Mouse (Mus musculus) embryonic fibroblast, embryonic 13.5 days (primary cell): ENCODE results near the gene Pbx3.

ENCODE experiments used
- CTCF ChIP-seq: IDR thresholded peaks from 2 replicates; pipeline ENCODE4 v1.5.1; 2011; ENCODE audit warnings: mild to moderate bottlenecking, control low read depth, low read length, moderate library complexity, borderline replicate concordance; ENCODE audit not compliant: insufficient read depth
- POLR2A ChIP-seq: IDR thresholded peaks from 2 replicates; pipeline ENCODE4 v1.6.1; 2011; ENCODE audit warnings: low read depth, mild to moderate bottlenecking, control low read depth, low read length, moderate library complexity

DNA sequence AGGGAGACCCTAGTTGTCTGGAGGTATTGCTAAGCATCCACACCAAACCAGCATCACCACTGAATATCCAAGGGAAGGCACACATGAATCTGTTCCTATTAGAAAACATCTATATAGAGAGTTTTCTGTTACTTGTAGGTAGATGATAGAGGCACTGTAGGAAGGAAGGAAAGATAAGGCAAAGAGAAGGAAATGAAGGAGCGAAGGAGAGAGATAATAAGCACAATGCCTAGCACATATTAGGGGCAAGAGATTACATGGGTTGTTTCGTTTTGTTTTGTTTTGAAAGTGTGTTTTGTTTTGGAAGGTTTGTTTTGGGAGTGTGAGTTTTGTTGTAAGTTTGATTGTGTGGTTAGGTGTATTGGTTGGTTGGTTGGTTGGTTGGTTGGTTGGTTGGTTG, 6.0 kb upstream of the Pbx3 start:
- TF ChIP-seq POLR2A (no peak), CTCF (no peak)
